Mouse (Mus musculus) MEL (cell line): Measurements from ENCODE around the gene Paics. TPM values are rescaled to one million over a fixed set of nuclear protein-coding genes. Genes with fewer than 3 reads are reported as not detected.

ENCODE experiments used
- DNase-seq: peaks from one replicate; pipeline ENCODE4 v3.0.0; 2011; ENCODE audit warnings: low read depth, low spot score
- H3K27ac ChIP-seq: 2 replicates; pipeline ENCODE4 v1.5.1; 2012; ENCODE audit warnings: low read depth, mild to moderate bottlenecking, control low read depth, low read length, moderate library complexity; ENCODE audit not compliant: control insufficient read depth
- H3K27me3 ChIP-seq, 2 experiments: fragments of 150-350 bp in 1 of 2; sonication (generic) in 1 of 2; 2 replicates each; pipeline ENCODE4 v1.6.1; 2012; ENCODE audit warnings: low read length in 2 of 2, mild to moderate bottlenecking in 2 of 2, improper control_type of control experiment in 1 of 2, moderate library complexity in 1 of 2; ENCODE audit not compliant: insufficient read depth in 2 of 2, control insufficient read depth in 1 of 2
- H3K36me3 ChIP-seq, 2 experiments: 2 replicates each; pipeline ENCODE4 v1.6.1; 2012 to 2014; ENCODE audit warnings: low read length in 2 of 2, improper control_type of control experiment in 1 of 2, inconsistent platforms in 1 of 2, mild to moderate bottlenecking in 1 of 2; ENCODE audit not compliant: insufficient read depth in 2 of 2, control insufficient read depth in 1 of 2
- H3K4me1 ChIP-seq, 2 experiments: fragments of 150-350 bp in 1 of 2; sonication (generic) in 1 of 2; 2 replicates each; pipeline ENCODE4 v1.6.1; 2012; ENCODE audit warnings: low read length in 2 of 2, improper control_type of control experiment in 1 of 2, mild to moderate bottlenecking in 1 of 2; ENCODE audit not compliant: insufficient read depth in 2 of 2, control insufficient read depth in 1 of 2
- H3K4me3 ChIP-seq, 2 experiments: fragments of 150-350 bp in 1 of 2; sonication (generic) in 1 of 2; 2 replicates each; pipeline ENCODE4 v1.5.1; 2012; ENCODE audit warnings: low read depth in 2 of 2, low read length in 2 of 2, mild to moderate bottlenecking in 2 of 2, moderate library complexity in 2 of 2, control low read depth in 1 of 2, improper control_type of control experiment in 1 of 2; ENCODE audit not compliant: control insufficient read depth in 1 of 2, insufficient read depth in 1 of 2
- H3K79me2 ChIP-seq: 2 replicates; pipeline ENCODE4 v1.6.1; 2012; ENCODE audit warnings: mild to moderate bottlenecking, low read length, moderate library complexity; ENCODE audit not compliant: control insufficient read depth, poor library complexity, insufficient read depth
- H3K9ac ChIP-seq: 2 replicates; pipeline ENCODE4 v1.6.1; 2012; ENCODE audit warnings: low read depth, mild to moderate bottlenecking, control low read depth, low read length, moderate library complexity; ENCODE audit not compliant: control insufficient read depth, poor library complexity, severe bottlenecking
- H3K9me3 ChIP-seq: fragments of 150-350 bp; sonication (generic); replicated peaks from 2 replicates; pipeline ENCODE4 v1.6.1; 2012; ENCODE audit warnings: mild to moderate bottlenecking, low read length, improper control_type of control experiment, moderate library complexity; ENCODE audit not compliant: insufficient read depth
- BHLHE40 ChIP-seq: IDR thresholded peaks from 2 replicates; pipeline ENCODE4 v1.6.1; 2012; ENCODE audit warnings: low read depth, mild to moderate bottlenecking, inconsistent platforms, low read length, improper control_type of control experiment, borderline replicate concordance
- CHD2 ChIP-seq: IDR thresholded peaks from 2 replicates; pipeline ENCODE4 v1.6.1; 2011; ENCODE audit warnings: low read length, improper control_type of control experiment
- CTCF ChIP-seq, 3 experiments: IDR thresholded peaks in 2 of 3; conservative IDR thresholded peaks in 1 of 3; 2 replicates each; pipeline ENCODE4 v1.5.1; 2011 to 2012; ENCODE audit warnings: low read length in 3 of 3, low read depth in 2 of 3, mild to moderate bottlenecking in 2 of 3, improper control_type of control experiment in 1 of 3, inconsistent platforms in 1 of 3, mixed read lengths in 1 of 3, moderate library complexity in 1 of 3; ENCODE audit not compliant: control insufficient read depth in 1 of 3, insufficient read depth in 1 of 3, poor library complexity in 1 of 3, severe bottlenecking in 1 of 3
- E2F4 ChIP-seq: IDR thresholded peaks from 2 replicates; pipeline ENCODE4 v1.6.1; 2011; ENCODE audit warnings: low read depth, low read length, improper control_type of control experiment, borderline replicate concordance
- ELF1 ChIP-seq: IDR thresholded peaks from 2 replicates; pipeline ENCODE4 v1.6.1; 2014; ENCODE audit warnings: low read depth, mild to moderate bottlenecking, inconsistent platforms, low read length, improper control_type of control experiment, moderate library complexity
- EP300 ChIP-seq, 2 experiments: IDR thresholded peaks; 2 replicates each; pipeline ENCODE4 v1.6.1; 2011; ENCODE audit warnings: improper control_type of control experiment in 2 of 2, low read length in 2 of 2, low read depth in 1 of 2, mild to moderate bottlenecking in 1 of 2
- ETS1 ChIP-seq: IDR thresholded peaks from 2 replicates; pipeline ENCODE4 v1.6.1; 2012; ENCODE audit warnings: low read depth, mild to moderate bottlenecking, inconsistent platforms, low read length, improper control_type of control experiment, moderate library complexity
- GABPA ChIP-seq: IDR thresholded peaks from 2 replicates; pipeline ENCODE4 v1.6.1; 2012; ENCODE audit warnings: low read depth, mild to moderate bottlenecking, inconsistent platforms, low read length, improper control_type of control experiment, moderate library complexity
- GATA1 ChIP-seq: IDR thresholded peaks from 2 replicates; pipeline ENCODE4 v1.6.1; 2011; ENCODE audit warnings: low read depth, low read length, improper control_type of control experiment
- JUND ChIP-seq: IDR thresholded peaks from 2 replicates; pipeline ENCODE4 v1.6.1; 2011; ENCODE audit warnings: low read depth, mild to moderate bottlenecking, improper control_type of control experiment, low read length
- KAT2A ChIP-seq: conservative IDR thresholded peaks from 2 replicates; pipeline ENCODE4 v1.6.1; 2012; ENCODE audit warnings: low read depth, low read length, improper control_type of control experiment, inconsistent platforms
- MAFK ChIP-seq: IDR thresholded peaks from 2 replicates; pipeline ENCODE4 v1.6.1; 2011; ENCODE audit warnings: low read depth, mild to moderate bottlenecking, low read length, improper control_type of control experiment, borderline replicate concordance
- MAX ChIP-seq: IDR thresholded peaks from 2 replicates; pipeline ENCODE4 v1.6.1; 2011; ENCODE audit warnings: low read length, improper control_type of control experiment
- MAZ ChIP-seq: IDR thresholded peaks from 2 replicates; pipeline ENCODE4 v1.6.1; 2012; ENCODE audit warnings: low read depth, mild to moderate bottlenecking, inconsistent platforms, low read length, improper control_type of control experiment
- MEF2A ChIP-seq: IDR thresholded peaks from 2 replicates; pipeline ENCODE4 v1.6.1; 2014; ENCODE audit warnings: low read depth, mild to moderate bottlenecking, inconsistent platforms, low read length, improper control_type of control experiment; ENCODE audit not compliant: poor library complexity, insufficient replicate concordance, severe bottlenecking; ENCODE audit errors: extremely low read depth
- MXI1 ChIP-seq: IDR thresholded peaks from 2 replicates; pipeline ENCODE4 v1.6.1; 2011; ENCODE audit warnings: mild to moderate bottlenecking, low read depth, low read length, improper control_type of control experiment
- MYB ChIP-seq: IDR thresholded peaks from 2 replicates; pipeline ENCODE4 v1.6.1; 2011; ENCODE audit warnings: mild to moderate bottlenecking, low read depth, low read length, improper control_type of control experiment
- MYC ChIP-seq: IDR thresholded peaks from 2 replicates; pipeline ENCODE4 v1.6.1; 2011; ENCODE audit warnings: low read depth, mild to moderate bottlenecking, low read length, improper control_type of control experiment, moderate library complexity
- NELFE ChIP-seq: IDR thresholded peaks from 2 replicates; pipeline ENCODE4 v1.6.1; 2011; ENCODE audit warnings: low read depth, low read length, improper control_type of control experiment
- NRF1 ChIP-seq: IDR thresholded peaks from 2 replicates; pipeline ENCODE4 v1.6.1; 2014; ENCODE audit warnings: low read depth, mild to moderate bottlenecking, inconsistent platforms, low read length, improper control_type of control experiment, moderate library complexity; ENCODE audit not compliant: poor library complexity, insufficient read depth, severe bottlenecking
- POLR2A ChIP-seq, 2 experiments: IDR thresholded peaks; 2 replicates each; pipeline ENCODE4 v1.6.1; 2011 to 2012; ENCODE audit warnings: low read length in 2 of 2, mild to moderate bottlenecking in 2 of 2, control low read depth in 1 of 2, improper control_type of control experiment in 1 of 2, low read depth in 1 of 2, moderate library complexity in 1 of 2; ENCODE audit not compliant: control insufficient read depth in 1 of 2, insufficient read depth in 1 of 2, poor library complexity in 1 of 2
- POLR2AphosphoS2 ChIP-seq: IDR thresholded peaks from 2 replicates; pipeline ENCODE4 v1.6.1; 2011; ENCODE audit warnings: low read length, improper control_type of control experiment
- POLR2AphosphoS5 ChIP-seq: IDR thresholded peaks from 2 replicates; pipeline ENCODE4 v1.6.1; 2012; ENCODE audit warnings: low read depth, borderline replicate concordance, mild to moderate bottlenecking, inconsistent platforms, low read length, moderate library complexity, mixed read lengths
- RCOR1 ChIP-seq: IDR thresholded peaks from 2 replicates; pipeline ENCODE4 v1.6.1; 2012; ENCODE audit warnings: low read depth, mild to moderate bottlenecking, inconsistent platforms, low read length, improper control_type of control experiment
- SIN3A ChIP-seq: IDR thresholded peaks from 2 replicates; pipeline ENCODE4 v1.6.1; 2012; ENCODE audit warnings: low read length, improper control_type of control experiment, inconsistent platforms
- SMC3 ChIP-seq: IDR thresholded peaks from 2 replicates; pipeline ENCODE4 v1.6.1; 2011; ENCODE audit warnings: low read depth, low read length, improper control_type of control experiment
- TAL1 ChIP-seq: IDR thresholded peaks from 2 replicates; pipeline ENCODE4 v1.6.1; 2012; ENCODE audit warnings: mild to moderate bottlenecking, inconsistent platforms, low read length, moderate library complexity, mixed read lengths
- TBP ChIP-seq: IDR thresholded peaks from 2 replicates; pipeline ENCODE4 v1.8.0; 2011; ENCODE audit warnings: low read depth, low read length, improper control_type of control experiment
- TCF12 ChIP-seq: IDR thresholded peaks from 2 replicates; pipeline ENCODE4 v1.6.1; 2014; ENCODE audit warnings: low read depth, mild to moderate bottlenecking, inconsistent platforms, low read length, improper control_type of control experiment, moderate library complexity
- UBTF ChIP-seq: IDR thresholded peaks from 2 replicates; pipeline ENCODE4 v1.6.1; 2012; ENCODE audit warnings: low read depth, mild to moderate bottlenecking, inconsistent platforms, low read length, improper control_type of control experiment, moderate library complexity, borderline replicate concordance; ENCODE audit not compliant: insufficient read depth
- USF1 ChIP-seq: IDR thresholded peaks from 2 replicates; pipeline ENCODE4 v1.6.1; 2014; ENCODE audit warnings: low read depth, mild to moderate bottlenecking, inconsistent platforms, low read length, improper control_type of control experiment, moderate library complexity
- USF2 ChIP-seq, 2 experiments: IDR thresholded peaks; 2 replicates each; pipeline ENCODE4 v1.6.1; 2011 to 2012; ENCODE audit warnings: improper control_type of control experiment in 2 of 2, low read length in 2 of 2, borderline replicate concordance in 1 of 2, inconsistent platforms in 1 of 2, low read depth in 1 of 2, mild to moderate bottlenecking in 1 of 2; ENCODE audit not compliant: insufficient read depth in 1 of 2
- ZC3H11A ChIP-seq: IDR thresholded peaks from 2 replicates; pipeline ENCODE4 v1.6.1; 2012; ENCODE audit warnings: low read depth, mild to moderate bottlenecking, inconsistent platforms, low read length, improper control_type of control experiment
- ZKSCAN1 ChIP-seq: IDR thresholded peaks from 2 replicates; pipeline ENCODE4 v1.6.1; 2012; ENCODE audit warnings: low read depth, mild to moderate bottlenecking, inconsistent platforms, low read length, improper control_type of control experiment, moderate library complexity
- ZMIZ1 ChIP-seq: IDR thresholded peaks from 2 replicates; pipeline ENCODE4 v1.6.1; 2012; ENCODE audit warnings: low read depth, mild to moderate bottlenecking, inconsistent platforms, low read length, improper control_type of control experiment, moderate library complexity
- ZNF384 ChIP-seq: IDR thresholded peaks from 2 replicates; pipeline ENCODE4 v1.6.1; 2012; ENCODE audit warnings: low read depth, mild to moderate bottlenecking, inconsistent platforms, low read length, improper control_type of control experiment
- polyA plus RNA-seq, 2 experiments: library from polyadenylated mRNA; stranded (reverse) in 1 of 2; unstranded in 1 of 2; fragments of >175 nt in 1 of 2; fragments of >200 nt in 1 of 2; gene quantifications; 2 replicates each; pipeline versions ENCODE4 v1.2.1 to v1.2.4; 2012; ENCODE audit warnings: low replicate concordance in 2 of 2, low read depth in 1 of 2; ENCODE audit not compliant: insufficient read length in 2 of 2, insufficient read depth in 1 of 2, missing spikeins in 1 of 2
- total RNA-seq: library from RNA; depleted of rRNA; stranded (reverse); fragments of 300-350 nt; gene quantifications from 2 replicates; pipeline ENCODE4 v1.2.3, GENCODE M21; 2012

The Paics gene
- total and polyA plus RNA-seq, 3 experiments = 222 to 434 (median 266) TPM

DNA sequence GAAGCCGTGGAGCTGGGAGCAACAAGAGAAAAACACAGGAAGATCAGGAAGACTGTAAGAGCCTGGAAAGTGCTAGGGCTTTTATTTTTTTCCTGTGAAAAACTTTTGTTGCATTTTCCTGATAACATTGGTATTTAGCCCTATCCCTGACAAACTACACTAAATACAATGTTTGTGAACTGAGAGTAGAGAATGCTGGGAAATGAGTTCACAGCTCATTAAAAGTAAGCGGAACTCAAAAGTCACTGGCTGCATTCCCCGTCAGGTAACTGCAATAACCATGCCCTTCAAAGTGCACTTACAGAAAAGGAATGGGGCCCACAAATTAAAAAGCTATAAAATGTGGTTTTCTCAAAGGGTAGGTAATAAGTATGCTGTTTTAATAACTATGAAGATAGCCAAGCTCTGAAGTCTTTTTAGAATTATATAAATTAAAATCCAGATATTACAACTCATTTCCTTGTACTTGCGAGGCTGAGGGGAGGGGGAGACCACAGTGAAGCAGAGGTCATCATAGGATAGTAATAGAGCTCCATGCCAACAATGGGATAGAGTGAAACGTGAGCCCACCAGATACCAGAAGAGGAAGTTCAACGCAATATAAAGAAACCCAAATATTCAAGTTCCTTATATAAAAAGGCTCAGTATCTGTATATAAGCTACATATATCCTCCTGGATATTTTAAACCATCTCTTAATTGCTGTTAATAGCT lies 6.0 kb upstream of the Paics start:
- Histone ChIP-seq H3K4me1 (peaks cover 49 to 54% of the 10 kb centered on the region in 2 experiments), H3K79me2 (peaks cover 85% of the 10 kb centered on the region), H3K27me3 (no peaks in the 10 kb centered on the region), H3K9me3 (no peaks in the 10 kb centered on the region), H3K27ac (peak overlapping the region; percentile 77), H3K36me3 (peaks cover 34 to 85% of the 10 kb centered on the region in 2 experiments), H3K9ac (peak overlapping the region; percentile 40), H3K4me3 (peak overlapping the region in 1 of 2 experiments; percentile 0; a peak in 1 of 4 replicates)
- peak; percentile 89 for DNase-seq
- TF ChIP-seq TCF12 (peak; percentile 78), NRF1 (no peak), JUND (no peak), MAZ (no peak), NELFE (no peak), EP300 (IDR thresholded peaks at IDR 0.05; ENCODE audit: low read depth in 1 of 2, low read length in 2 of 2) (peak; percentile 82 to 85), ZKSCAN1 (no peak), GABPA (no peak), UBTF (no peak), KAT2A (no peak), BHLHE40 (peak; percentile 96), MEF2A (no peak), ETS1 (peak; percentile 83), USF1 (no peak), MYB (no peak), MAX (no peak), TBP (no peak), SIN3A (peak; percentile 68), POLR2AphosphoS2 (no peak), CTCF (IDR thresholded peaks at IDR 0.05 in 2 of 3, conservative IDR thresholded peaks at IDR 0.05 in 1 of 3; ENCODE audit: control insufficient read depth in 1 of 3, insufficient read depth in 1 of 3, low read depth in 2 of 3, low read length in 3 of 3, poor library complexity in 1 of 3, severe bottlenecking in 1 of 3) (no peak), ZC3H11A (no peak), MAFK (no peak), E2F4 (no peak), MXI1 (no peak; the same call in none of the 2 replicates), CHD2 (no peak), POLR2AphosphoS5 (no peak), POLR2A (IDR thresholded peaks at IDR 0.05; ENCODE audit: control insufficient read depth in 1 of 2, insufficient read depth in 1 of 2, low read depth in 1 of 2, low read length in 2 of 2, poor library complexity in 1 of 2) (no peak), SMC3 (no peak), ELF1 (no peak), TAL1 (peak; percentile 56), ZNF384 (no peak), GATA1 (peak; percentile 67), MYC (peak; percentile 45; the same call in 1 of the 2 replicates), ZMIZ1 (no peak), RCOR1 (0 out of 2 replicates have a peak, but pooled peaks have one; percentile 28), USF2 (IDR thresholded peaks at IDR 0.05; ENCODE audit: borderline replicate concordance in 1 of 2, insufficient read depth in 1 of 2, low read depth in 1 of 2, low read length in 2 of 2) (no peak)
